Mouse (Mus musculus) intestine, embryonic 14.5 days (tissue): Measurements from ENCODE around the gene Ripor2. TPM values are rescaled to one million over a fixed set of nuclear protein-coding genes. Genes with fewer than 3 reads are reported as not detected.

Source experiments
- ATAC-seq: fragments of 200-750 bp; cut with Nextera tagmentation; replicated peaks from 2 replicates; pipeline ENCODE4 v1.8.0; 2017; ENCODE audit warnings: low read depth, moderate number of reproducible peaks, moderate TSS enrichment, moderate library complexity; ENCODE audit not compliant: low FRiP score, low TSS enrichment
- DNase-seq: peaks from one replicate; pipeline ENCODE4 v3.0.0-alpha.2; 2018; ENCODE audit warnings: low spot score
- H3K27ac ChIP-seq: fragments of 300-500 bp; sonication (generic); 2 replicates; pipeline ENCODE4 v1.5.1; 2014; ENCODE audit warnings: low read depth, mild to moderate bottlenecking, control low read depth
- H3K27me3 ChIP-seq: fragments of 300-500 bp; sonication (generic); replicated peaks from 2 replicates; pipeline ENCODE4 v1.6.1; 2014; ENCODE audit warnings: low read length, control low read depth; ENCODE audit not compliant: control insufficient read depth, insufficient read depth
- H3K36me3 ChIP-seq: fragments of 300-500 bp; sonication (generic); 2 replicates; pipeline ENCODE4 v1.6.1; 2014; ENCODE audit warnings: low read length, control low read depth; ENCODE audit not compliant: control insufficient read depth, insufficient read depth
- H3K4me1 ChIP-seq: fragments of 300-500 bp; sonication (generic); replicated peaks from 2 replicates; pipeline ENCODE4 v1.6.1; 2014; ENCODE audit warnings: low read length, control low read depth, mixed read lengths; ENCODE audit not compliant: control insufficient read depth, insufficient read depth
- H3K4me2 ChIP-seq: fragments of 300-500 bp; sonication (generic); 2 replicates; pipeline ENCODE4 v1.6.1; 2014; ENCODE audit warnings: low read length
- H3K4me3 ChIP-seq: fragments of 300-500 bp; sonication (generic); 2 replicates; pipeline ENCODE4 v1.5.1; 2014; ENCODE audit warnings: low read depth, low read length, control low read depth, mixed read lengths
- H3K9ac ChIP-seq: fragments of 300-500 bp; sonication (generic); 2 replicates; pipeline ENCODE4 v1.6.1; 2014; ENCODE audit warnings: mild to moderate bottlenecking, low read length
- H3K9me3 ChIP-seq: fragments of 300-500 bp; sonication (generic); 2 replicates; pipeline ENCODE4 v1.6.1; 2016; ENCODE audit warnings: low read length, control low read depth; ENCODE audit not compliant: control insufficient read depth
- WGBS: fragments of 180-500 bp; shearing (Covaris S2); extraction: QIAGEN DNeasy Blood & Tissue Kit; methylation state at CpG from one replicate; pipeline ENCODE4 v1.1.7; 2014; 5-methylcytosine and 5-hydroxymethylcytosine counted together
- polyA plus RNA-seq: library from polyadenylated mRNA; unstranded; fragments of >200 nt; fragmentation: Nextera tagmentation; extraction: Ambion mirVana; gene quantifications from 2 replicates; pipeline ENCODE4 v1.2.1, GENCODE M21; 2014

Ripor2 gene
- polyA plus RNA-seq, 1 experiment from 2014 or later: 1.7 TPM

DNA sequence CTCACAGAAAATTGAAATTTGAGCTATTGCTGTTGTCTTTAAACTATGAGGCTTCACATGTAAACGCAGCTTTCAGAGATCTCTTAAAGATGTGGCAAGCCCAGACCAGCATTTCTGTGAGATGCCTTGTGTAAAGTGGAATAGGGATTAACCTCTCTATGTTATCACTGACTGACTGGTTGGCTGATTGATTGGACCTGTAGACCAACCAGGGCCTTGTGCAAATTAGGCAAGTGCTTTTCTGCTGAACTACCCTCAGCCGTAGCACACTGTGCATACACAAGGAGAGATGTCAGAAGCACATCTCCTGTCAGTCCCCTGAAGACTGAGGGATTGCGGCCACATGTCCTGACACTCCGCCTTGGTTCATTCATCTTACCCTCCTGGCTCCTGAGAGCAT lies 29.9 kb upstream of the Ripor2 start:
- Histone ChIP-seq H3K9me3 (no peaks in the 10 kb centered on the region), H3K27me3 (no peaks in the 10 kb centered on the region), H3K4me2 (no peak overlapping the region), H3K9ac (no peak overlapping the region), H3K4me3 (no peak overlapping the region), H3K36me3 (no peaks in the 10 kb centered on the region), H3K27ac (no peak overlapping the region), H3K4me1 (0 out of 2 replicates have a peak, but pooled peaks cover 3% of the 10 kb centered on the region)
- no peak for ATAC-seq
- no peak for DNase-seq
- 68% methylated on average over 4 of the region's 4 CpGs for WGBS

DNA sequence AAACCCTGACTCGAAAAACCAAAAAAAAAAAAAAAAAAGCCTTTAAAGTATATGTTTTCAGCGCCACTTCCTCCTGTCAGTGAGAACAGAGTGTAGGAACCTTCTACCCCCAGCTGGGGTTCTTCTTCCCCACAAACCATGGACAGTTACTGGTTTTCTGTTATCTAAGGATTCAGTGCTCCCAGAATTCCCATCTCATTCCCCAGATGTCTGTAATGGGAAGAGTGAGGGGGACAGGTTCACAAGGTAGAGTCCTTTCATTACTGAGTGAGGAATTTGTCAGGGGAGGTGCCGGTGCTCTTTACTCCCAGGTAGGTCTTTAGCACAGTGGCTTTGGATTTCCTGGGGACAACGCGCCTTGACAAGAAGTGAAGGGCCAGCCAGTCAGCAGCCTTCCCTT lies 20.6 kb upstream of the Ripor2 start:
- 85% methylated on average over 5 of the region's 5 CpGs for WGBS

DNA sequence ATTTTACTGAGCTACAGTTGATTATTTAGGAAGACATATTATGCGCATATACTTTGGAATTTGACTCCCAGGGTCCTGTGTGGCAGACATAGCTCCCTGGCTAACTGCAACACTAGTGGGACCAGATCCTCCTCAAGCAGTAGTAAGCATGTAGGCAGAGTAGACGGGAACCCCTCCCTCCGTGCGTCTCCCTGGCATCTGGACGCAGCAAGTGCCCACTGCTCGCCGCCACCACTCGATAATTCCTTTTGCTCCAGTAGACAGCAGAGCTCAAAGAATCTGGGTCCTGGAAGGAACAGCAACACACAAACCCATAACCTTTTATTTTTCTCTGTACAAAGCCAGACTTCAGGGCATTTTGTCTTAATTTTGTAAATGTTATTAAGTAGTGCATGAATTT lies 17.3 kb upstream of the Ripor2 start:
- Histone ChIP-seq H3K4me3 (no peak overlapping the region), H3K27ac (peak overlapping the region; percentile 88), H3K27me3 (no peaks in the 10 kb centered on the region), H3K4me1 (peaks cover 19% of the 10 kb centered on the region), H3K36me3 (no peaks in the 10 kb centered on the region), H3K4me2 (no peak overlapping the region), H3K9ac (no peak overlapping the region), H3K9me3 (no peaks in the 10 kb centered on the region)
- WGBS: 65% methylated on average over 8 of the region's 8 CpGs
- DNase-seq (no peak), ATAC-seq (no peak)

More for the DNA sequence above, 20.6 kb upstream of the Ripor2 start:
- no peaks in the 10 kb centered on the region for H3K36me3 ChIP-seq
- no peaks in the 10 kb centered on the region for H3K27me3 ChIP-seq
- ATAC-seq: no peak
- H3K4me3 ChIP-seq: no peak overlapping the region
- no peak overlapping the region for H3K4me2 ChIP-seq
- DNase-seq: no peak
- no peak overlapping the region for H3K9ac ChIP-seq
- H3K9me3 ChIP-seq: no peaks in the 10 kb centered on the region
- peaks cover 15% of the 10 kb centered on the region for H3K4me1 ChIP-seq
- no peak overlapping the region for H3K27ac ChIP-seq

DNA sequence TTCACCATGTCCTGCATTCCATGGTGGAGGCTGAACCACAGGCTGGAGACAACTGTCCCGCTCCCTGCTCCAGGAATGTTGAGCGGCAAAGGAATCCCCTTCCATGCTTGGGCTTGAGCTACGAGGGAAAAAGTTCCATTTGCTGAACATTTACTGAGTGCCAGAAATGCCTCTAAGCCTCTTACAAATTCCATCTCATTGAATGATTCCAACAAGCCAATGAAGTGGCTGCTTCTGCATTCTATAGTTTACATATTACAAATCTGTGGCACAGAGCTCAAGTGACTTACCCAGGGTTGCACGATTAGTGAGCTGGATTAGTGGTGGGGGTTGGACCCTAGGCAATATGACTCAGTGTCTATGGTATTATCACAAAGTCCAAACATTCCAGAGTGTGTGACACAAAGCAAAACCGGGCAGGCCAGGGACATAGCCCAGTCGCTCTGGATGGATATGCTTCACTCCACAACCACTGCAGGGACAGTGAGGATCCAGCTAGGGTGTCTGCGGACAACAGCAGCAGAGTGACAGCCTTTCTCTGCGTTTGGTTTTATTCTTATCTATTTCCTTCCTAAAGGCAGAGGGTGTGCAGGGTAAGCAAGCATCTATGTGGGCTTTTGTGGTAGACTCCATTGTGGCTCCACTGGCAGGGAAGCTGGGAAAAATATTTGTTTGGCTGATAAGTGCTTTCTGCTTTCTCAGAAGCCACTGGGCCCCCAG lies 16.6 kb upstream of the Ripor2 start:
- H3K4me2 ChIP-seq: 0 out of 2 replicates have a peak overlapping the region, but pooled peaks have one; percentile 10
- H3K27me3 ChIP-seq: no peaks in the 10 kb centered on the region
- DNase-seq: peak; percentile 65
- H3K9ac ChIP-seq: no peak overlapping the region
- 25% methylated on average over 8 of the region's 8 CpGs for WGBS
- no peak overlapping the region for H3K4me3 ChIP-seq
- peak overlapping the region; percentile 88 for H3K27ac ChIP-seq
- H3K9me3 ChIP-seq: no peaks in the 10 kb centered on the region
- ATAC-seq: peak; percentile 78
- peaks cover 19% of the 10 kb centered on the region for H3K4me1 ChIP-seq
- H3K36me3 ChIP-seq: no peaks in the 10 kb centered on the region

DNA sequence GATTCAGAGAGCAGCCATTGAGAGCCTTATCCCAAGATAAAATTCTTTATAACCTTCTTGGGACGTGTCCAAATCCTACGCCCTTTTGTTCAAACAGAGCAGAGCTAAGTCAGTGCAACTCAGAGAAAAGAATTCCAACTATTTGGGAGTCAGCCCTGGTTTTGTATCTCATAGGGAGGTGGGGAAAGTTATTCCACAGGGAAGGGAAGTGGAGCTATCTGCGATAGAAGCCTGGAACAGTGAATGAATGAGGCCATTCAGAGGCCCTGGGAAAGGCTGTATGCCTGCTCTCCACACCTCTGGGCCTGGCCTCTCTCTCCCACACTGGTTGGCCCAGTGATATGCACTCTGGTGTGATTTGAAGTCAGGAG lies 16.1 kb upstream of the Ripor2 start:
- Histone ChIP-seq H3K4me2 (0 out of 2 replicates have a peak overlapping the region, but pooled peaks have one; percentile 10), H3K4me1 (peaks cover 19% of the 10 kb centered on the region), H3K27me3 (no peaks in the 10 kb centered on the region), H3K27ac (peak overlapping the region; percentile 88), H3K36me3 (no peaks in the 10 kb centered on the region), H3K4me3 (no peak overlapping the region), H3K9me3 (no peaks in the 10 kb centered on the region), H3K9ac (no peak overlapping the region)
- 7% methylated on average over 3 of the region's 3 CpGs for whole genome bisulfite sequencing
- ATAC-seq (peak; percentile 89), DNase-seq (peak; percentile 65)

DNA sequence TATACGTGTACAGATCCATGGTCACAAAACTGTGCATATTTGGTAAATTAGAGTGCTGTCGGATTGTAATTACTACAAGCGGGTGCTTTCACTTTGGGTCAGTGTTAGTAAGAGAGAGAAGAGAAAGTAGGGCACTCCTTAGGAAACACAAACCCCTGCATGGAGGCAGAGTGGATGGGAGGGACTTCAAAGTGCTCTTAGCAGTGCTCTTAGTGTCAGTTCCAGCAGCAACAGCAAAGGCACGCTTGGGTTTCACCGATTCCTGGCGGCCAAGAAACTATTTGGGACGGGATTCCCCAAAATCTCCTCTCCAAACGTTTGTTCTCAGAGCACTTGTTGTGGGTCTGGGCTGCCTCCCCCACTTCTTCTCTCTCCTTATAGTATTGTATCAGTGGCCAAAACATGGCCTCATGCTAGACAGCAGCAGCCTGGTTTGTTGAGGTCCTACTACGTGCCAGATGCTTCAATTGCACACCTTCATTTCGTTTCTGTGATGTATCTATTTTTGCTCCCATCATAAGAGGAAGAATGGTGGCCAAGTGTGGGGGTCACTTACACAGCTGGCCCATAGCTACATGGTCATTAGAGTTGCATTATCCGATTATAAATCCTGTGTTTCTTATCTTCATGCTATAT lies 14.7 kb upstream of the Ripor2 start:
- DNase-seq: no peak
- Histone ChIP-seq H3K9me3 (no peaks in the 10 kb centered on the region), H3K36me3 (no peaks in the 10 kb centered on the region), H3K4me2 (no peak overlapping the region), H3K4me1 (peaks cover 19% of the 10 kb centered on the region), H3K27me3 (no peaks in the 10 kb centered on the region), H3K27ac (no peak overlapping the region), H3K4me3 (no peak overlapping the region), H3K9ac (no peak overlapping the region)
- ATAC-seq: no peak
- 79% methylated on average over 11 of the region's 11 CpGs for WGBS

DNA sequence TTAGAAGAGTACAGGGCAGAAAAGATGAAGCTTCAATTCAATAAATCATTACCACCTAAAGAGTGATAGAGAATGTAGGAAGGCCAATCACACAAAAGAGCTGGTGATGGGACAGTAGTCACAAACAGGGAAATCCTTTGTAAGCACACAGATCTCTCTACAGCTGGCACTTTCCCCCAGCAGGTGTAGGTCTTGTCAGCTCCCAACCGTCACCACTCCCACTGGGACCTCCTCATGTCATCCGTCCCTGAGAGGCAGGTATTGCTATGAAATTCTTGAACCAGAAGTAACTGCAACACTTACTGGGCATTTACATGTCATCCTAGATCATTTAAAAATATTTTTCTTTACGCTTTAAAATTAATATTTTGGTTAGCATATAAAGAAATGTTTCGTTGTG lies 12.9 kb upstream of the Ripor2 start:
- DNase-seq: no peak
- Histone ChIP-seq H3K4me3 (no peak overlapping the region), H3K9me3 (no peaks in the 10 kb centered on the region), H3K27me3 (no peaks in the 10 kb centered on the region), H3K4me1 (peaks cover 19% of the 10 kb centered on the region), H3K4me2 (no peak overlapping the region), H3K9ac (no peak overlapping the region), H3K36me3 (no peaks in the 10 kb centered on the region), H3K27ac (no peak overlapping the region)
- no peak for ATAC-seq
- WGBS: 91% methylated on average over 4 of the region's 4 CpGs

DNA sequence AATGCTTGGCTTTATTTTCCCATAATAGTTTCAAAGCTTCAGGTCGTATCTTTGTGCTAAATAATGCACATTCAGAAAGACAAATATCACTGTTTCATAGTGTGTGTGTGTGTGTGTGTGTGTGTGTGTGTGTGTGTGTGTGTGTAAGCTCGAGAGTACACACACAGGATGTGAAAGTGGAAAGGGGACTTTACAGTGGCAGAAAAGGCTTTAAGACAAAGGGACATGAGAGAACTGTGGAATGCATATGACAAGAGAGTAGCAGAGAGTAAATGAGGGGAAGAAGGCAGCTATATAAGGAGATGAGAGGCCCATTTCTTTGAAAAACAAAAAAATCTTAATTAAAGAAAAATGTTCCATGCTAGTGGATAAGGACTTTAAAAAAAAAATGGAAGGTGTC lies 11.3 kb upstream of the Ripor2 start:
- no peak for DNase-seq
- WGBS: 50% methylated on average over 2 of the region's 2 CpGs
- ATAC-seq: no peak

DNA sequence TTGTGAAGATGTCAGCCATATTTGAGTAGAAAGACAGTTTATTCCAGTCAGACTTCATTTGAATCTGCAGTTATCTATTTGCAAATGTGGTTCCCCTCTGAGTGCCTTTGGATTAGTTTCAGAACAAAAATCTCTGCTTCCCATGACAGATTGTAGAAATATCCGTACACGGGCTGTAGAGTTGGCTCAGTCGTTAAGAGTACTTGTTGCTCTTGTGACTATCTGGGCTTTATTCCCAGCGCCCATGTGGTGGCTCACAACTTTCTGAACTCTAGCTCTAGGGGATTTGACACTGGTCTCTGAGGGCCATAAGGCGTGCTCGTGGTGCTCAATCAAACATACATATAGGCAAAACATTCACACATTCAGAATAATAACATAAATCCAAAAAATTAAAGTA lies 10.1 kb upstream of the Ripor2 start:
- Histone ChIP-seq H3K4me1 (peaks cover 10% of the 10 kb centered on the region), H3K27ac (no peak overlapping the region), H3K4me3 (no peak overlapping the region), H3K9ac (no peak overlapping the region), H3K4me2 (no peak overlapping the region), H3K27me3 (no peaks in the 10 kb centered on the region), H3K36me3 (no peaks in the 10 kb centered on the region), H3K9me3 (no peaks in the 10 kb centered on the region)
- ATAC-seq: no peak
- DNase-seq: no peak
- WGBS: 91% methylated on average over 6 of the region's 6 CpGs

More for the DNA sequence above, 11.3 kb upstream of the Ripor2 start:
- Histone ChIP-seq H3K4me2 (no peak overlapping the region), H3K9me3 (no peaks in the 10 kb centered on the region), H3K4me1 (peaks cover 11% of the 10 kb centered on the region), H3K27me3 (no peaks in the 10 kb centered on the region), H3K36me3 (no peaks in the 10 kb centered on the region), H3K9ac (no peak overlapping the region), H3K4me3 (no peak overlapping the region), H3K27ac (no peak overlapping the region)
